Mouse (Mus musculus): ENCODE data around the gene Ccnjl.

Ccnjl gene

DNA sequence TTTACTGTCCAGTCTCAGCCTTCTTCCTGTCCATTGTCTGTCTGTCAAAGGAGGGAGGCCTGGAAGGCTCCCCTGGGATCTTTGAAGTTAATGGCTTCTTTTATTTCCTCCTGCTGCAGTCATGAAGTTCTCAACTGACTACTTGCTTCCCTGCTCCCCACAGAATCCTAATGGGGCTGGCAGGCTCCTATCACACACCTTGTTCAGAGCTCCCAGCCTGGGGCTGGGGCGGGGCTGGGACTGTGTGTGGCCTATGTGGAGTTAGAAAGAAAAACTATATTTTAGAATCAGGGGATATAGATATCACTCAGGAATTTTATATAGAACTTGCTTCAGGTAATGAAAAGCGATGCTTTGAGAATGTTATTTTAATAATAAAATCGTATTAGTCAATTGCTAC is 8.1 kb upstream of the Ccnjl start:
- no peak for DNase-seq (ENCODE audit: low read depth, low spot score)

DNA sequence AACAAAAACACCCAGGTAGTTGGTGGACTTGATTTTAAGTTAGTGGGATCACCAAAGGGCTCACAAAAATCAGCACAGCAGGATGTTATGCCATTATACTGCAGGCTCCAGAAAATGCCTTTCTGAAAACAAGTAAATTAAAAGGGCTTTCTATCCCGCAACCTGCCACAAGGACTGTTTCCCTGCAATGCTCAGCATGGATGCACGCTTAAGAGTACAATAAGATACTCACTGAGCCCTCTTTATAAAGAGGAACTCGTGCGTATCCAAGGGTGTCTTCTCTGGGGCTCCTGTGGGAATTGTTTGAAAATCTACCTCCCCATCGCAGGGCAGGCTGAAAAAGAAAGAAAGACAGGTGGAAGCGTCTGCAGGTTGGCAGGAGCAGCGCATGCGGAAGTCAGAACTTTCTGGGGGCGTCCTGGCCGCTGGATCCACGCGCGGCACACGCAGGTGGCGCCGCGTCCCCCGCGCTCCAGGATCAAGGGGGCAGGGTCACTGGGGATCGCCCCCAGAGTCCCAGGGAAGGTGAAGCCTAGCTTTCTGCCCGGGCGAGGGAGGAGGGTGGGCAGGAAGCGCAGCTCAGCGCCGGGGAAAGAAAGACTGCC is 404 bp upstream of the Ccnjl start:
- no peak for DNase-seq (ENCODE audit: low read depth, low spot score)

DNA sequence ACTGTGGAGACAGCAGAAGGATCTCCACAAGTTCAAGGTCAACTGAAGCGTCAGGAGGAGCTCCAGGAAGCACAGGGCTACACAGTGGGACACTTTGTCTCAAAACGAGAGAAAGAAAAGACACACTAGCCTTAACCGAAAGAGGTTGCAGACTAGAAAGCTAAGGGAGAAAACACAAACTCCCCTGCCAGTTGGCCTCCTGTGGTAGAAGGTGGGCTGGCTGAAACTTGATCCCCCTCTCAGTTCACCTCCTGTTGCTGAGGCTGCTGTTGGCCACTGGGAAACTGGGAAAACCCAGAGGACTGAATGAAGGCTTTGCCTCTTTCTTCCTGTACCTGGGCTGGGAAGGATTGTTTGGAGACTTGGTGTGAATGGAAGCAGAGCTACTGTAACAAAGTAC is 1.5 kb downstream of the Ccnjl start:
- DNase-seq (ENCODE audit: low read depth, low spot score) = no peak

DNA sequence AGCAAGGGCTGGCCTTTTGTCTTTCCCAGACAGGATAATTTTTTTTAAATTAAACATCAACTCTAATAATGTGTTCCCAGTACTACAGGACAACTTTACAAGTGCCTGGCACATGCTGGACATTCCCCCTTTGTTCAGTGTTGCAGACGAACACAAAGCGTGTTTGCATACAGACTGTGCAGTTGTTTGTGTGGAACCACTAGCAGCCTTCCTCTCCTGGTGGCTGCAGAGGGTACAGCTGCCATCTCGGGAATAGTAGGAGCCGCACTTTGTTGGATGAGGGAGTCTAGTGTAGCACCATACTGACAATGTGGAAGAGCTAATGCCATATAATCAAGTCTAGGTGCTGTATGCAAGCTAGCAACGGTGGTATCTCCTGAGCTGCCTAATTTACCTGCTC is 3.0 kb downstream of the Ccnjl start:
- DNase-seq (ENCODE audit: low read depth, low spot score) = no peak

DNA sequence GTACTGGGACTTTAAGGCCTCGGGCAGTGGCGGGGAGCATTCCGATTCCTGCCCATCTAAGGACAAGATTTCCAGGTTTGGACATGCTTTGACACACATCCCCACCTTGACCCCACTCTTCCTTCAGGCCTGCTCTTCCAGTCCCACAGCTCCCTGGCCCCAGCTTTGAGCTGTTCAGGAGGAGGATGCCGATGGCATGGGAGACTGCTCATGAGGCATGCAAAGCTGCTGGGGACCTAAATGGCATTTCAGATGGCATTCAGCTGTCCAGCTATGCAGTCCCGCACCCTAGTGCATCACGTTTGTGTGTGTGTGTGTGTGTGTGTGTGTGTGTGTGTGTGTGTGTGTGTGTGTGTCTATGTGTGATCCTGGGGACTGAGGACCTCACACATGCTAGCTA is 8.5 kb downstream of the Ccnjl start:
- no peak for DNase-seq (ENCODE audit: low read depth, low spot score)

DNA sequence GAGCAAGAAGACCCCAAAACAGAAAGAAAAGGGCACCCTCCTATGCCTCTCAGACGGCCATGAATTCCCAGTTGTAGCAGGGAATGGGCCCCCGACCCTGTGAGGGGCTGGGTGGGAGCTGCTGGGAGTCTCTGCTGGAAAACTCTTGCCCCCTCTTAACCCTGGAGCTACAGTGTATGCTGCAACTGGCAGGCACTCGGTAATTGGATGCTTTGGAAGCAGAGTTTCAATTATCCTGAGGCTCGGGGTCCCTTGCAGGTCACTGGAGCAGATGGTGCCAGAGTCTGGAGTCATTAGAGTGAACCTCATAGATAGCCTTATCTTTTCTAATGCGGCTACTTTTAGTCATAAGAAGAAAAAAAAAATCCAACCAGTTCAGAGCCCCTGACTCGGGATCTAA is 11.3 kb downstream of the Ccnjl start:
- DNase-seq (ENCODE audit: low read depth, low spot score) = no peak

DNA sequence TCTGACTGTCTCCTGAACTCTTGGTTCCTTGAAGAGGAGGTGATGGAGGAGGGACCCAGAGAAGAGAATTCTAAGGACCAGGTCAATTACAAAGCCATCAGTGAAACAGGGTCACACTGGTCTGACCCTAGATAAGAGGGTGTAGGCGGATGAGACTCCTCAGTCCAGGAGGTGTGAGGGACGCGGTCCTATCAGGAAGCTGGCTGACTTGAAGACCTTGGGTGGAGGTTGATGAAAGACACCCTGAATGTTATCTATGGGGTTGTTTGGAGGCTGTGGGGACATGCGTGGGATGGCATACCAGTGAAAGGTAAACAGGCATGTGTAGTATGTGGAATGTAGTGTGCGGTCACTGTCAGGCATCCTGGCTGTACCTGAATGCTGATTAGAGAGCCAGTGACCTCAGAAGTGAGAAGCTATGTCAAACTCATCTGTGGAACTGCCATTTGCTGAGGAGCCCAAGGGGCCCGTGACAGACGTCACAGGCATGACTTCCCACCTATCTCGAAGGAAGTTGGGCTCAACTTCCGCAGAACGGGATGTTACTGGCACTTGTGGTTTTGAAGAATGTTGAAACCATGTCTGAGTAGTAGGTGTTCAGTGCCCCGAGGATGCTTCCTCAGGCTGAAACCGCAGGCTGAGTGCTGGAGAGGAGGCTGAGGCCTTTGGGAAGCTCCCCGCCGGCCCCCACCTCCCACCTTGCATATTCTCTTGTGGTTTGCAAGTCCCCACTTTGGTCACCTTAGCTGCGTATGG is 15.3 kb downstream of the Ccnjl start:
- no peak for DNase-seq (ENCODE audit: low read depth, low spot score)

DNA sequence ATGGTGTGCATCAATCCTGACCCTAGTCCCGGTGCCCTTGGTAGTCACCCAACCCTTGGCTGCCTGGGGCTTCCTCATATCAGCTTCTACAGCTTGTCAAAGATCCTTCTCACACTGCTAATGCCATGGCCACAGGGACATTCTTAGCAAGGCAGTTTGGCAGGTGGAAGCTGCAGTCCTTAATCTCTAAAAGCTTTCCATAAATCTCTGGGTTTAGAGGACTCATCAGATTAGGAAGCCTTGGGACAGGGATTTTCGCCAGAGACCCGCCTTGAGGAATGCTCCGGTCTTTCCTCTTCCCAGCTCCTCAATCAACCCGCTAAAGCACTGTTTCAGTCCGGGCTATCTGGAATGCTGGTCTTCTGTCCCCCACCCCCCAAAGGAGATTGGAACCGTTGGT is 16.2 kb downstream of the Ccnjl start:
- DNase-seq (ENCODE audit: low read depth, low spot score) = no peak

DNA sequence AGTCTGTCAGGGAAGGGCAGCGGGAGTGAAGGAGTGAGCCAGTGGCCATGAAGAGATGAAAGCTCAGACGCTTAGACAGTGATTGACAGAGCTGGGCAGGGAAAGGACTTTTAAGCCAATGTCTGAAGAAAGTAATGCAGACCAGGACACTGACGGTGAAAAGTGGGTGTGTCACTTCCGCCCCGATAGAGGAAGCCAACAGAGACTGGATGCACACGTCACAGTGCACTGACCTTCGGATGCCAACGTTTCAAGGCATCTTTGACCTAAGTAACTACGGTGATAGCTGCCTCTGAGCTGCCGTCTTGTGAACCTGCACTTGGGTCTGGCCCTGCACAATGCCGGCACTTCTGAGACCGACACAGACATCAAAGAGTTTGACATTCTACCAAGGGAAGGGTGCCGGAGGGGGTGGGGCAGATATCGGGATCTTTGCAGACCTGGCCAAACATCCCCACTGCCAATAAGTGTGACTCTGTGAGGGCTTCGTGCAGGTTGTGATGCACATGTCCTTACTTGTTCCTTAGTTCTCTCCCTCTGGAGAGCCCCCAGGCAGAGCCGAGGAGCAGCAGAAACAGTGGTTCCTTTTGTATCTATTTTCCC is 17.4 kb downstream of the Ccnjl start:
- no peak for DNase-seq (ENCODE audit: low read depth, low spot score)

DNA sequence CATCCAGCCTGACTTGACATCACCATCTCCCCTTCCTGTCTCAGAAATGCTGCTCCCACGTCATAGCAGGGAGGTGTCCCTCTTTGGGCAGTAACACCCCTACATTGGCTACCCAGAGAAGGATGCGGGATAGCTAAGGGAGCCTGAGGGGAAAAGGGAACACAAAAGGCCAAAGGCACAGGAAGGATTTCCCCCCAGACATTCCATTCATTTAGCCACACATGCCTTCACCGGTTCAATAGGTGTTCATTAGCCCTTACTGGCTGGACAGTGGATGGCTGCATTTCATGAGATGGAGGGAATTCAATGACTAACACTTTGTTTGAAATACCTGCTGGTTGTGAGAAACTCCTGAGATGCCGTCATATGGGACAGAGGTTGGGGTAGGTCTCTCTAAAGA is 18.1 kb downstream of the Ccnjl start:
- no peak for DNase-seq (ENCODE audit: low read depth, low spot score)

DNA sequence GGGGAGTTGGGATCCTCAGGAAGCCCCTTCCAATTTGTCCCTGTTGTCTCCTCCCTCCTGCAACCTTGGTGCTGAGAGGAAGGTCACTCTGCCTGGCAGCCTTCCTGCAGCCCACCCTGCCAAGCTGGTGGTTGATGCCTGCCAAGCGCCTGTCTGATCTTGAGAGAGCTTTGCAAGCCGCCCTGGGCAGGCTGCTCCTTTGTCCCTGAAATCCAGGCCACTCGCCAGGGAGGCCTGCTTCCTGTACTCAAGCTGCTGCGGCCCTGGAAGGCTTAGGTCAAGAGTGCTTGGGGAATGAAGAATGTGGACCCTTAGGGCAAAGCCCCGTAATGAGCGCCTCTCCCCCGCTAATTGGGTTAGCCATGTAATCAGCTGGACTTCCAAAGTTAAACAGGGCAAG is 19.6 kb downstream of the Ccnjl start:
- no peak for DNase-seq (ENCODE audit: low read depth, low spot score)

DNA sequence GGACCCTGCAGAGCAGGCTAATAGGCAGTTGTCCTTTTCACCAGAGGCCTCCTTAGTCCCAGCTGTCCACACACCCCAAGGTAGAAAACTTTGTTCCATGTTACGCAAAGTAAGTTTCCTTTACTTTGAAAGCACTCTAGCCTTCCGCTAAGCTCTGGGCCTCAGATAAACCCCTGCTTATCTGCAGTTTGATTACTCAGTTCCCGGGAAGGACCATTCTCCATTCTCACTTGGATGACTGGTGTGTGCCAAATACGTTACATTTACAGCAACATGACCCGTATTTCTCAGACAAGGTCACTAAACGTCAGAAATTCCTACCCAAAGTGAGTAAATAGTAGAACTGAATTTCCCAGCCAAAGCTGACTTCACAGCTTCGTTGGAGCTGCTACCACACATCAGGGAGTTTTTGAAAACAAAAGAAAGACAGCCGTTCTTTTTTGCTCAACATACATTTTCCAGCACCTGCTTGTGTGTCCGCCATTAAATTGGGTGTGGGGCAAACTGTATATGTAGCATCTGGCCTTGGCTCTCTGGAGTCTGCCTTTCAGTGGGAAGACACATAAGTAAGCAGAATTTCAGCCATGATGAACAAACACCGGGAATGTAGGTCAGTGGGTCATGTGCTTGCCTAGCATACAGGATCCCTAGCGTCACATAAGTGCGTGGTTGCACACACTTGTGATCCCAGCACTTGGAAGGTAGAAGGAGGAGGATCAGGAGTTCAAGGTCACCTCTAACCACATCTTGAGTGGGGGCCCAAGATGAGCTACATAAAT is 20.3 kb downstream of the Ccnjl start:
- no peak for DNase-seq (ENCODE audit: low read depth, low spot score)

DNA sequence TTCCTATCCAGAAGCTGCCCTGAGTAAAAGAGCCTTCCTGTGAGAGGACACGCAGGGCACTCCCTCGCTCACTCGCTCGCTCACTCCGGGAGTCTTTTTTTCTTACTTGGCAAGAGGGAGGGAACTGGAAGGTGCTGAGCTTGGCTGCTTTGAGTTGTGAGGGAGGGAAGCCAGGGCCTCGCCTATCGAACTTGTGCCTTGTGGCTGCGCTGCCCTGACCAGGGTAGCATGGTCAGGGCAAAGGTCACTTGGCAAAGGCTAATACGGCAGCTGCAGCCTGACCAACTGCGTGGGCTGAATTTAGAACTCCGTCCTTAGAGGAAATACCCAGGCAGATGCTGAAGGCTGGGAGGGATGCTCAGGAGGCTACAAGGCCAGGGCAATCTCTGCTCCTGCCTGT is 21.1 kb downstream of the Ccnjl start:
- no peak for DNase-seq (ENCODE audit: low read depth, low spot score)

DNA sequence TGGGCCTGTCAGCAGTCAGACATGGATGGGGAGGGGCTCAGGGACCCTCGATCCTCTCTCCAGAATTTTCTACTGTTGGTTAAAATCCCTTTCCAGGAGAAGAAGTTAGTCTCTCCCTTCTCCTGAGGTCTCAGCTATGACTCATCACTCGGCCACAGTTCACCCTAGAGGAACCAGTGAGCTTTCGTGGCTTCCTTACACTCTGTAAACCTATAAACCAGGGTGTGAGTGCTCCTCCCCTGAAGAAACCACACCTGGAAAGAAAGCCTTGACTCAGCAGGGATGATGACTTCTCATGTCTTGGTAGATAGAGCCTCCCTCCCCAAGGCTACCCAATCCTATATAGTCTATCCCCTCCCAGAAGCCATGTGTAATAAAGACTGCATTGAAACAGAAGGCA is 23.2 kb downstream of the Ccnjl start:
- DNase-seq (ENCODE audit: low read depth, low spot score) = no peak

DNA sequence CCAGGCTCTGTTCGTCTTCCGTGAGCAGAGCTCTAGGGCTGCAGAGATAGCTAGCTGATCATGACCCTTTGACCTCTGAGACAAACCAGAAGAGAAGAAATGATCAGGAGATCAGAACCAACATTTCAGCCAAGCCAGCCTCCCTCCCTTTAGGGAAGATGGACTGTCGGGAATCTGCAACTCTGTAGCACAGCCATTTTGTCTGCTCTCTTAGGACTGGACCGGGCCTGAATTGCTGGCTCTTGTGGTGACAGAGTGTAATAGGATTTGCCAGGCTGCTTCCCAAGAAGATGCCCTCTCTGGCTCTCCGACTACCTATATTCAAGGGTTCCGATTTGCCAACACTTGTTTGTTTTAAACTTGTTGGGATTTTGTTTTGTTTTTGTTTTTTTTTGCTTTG is 24.1 kb downstream of the Ccnjl start:
- no peak for DNase-seq (ENCODE audit: low read depth, low spot score)

DNA sequence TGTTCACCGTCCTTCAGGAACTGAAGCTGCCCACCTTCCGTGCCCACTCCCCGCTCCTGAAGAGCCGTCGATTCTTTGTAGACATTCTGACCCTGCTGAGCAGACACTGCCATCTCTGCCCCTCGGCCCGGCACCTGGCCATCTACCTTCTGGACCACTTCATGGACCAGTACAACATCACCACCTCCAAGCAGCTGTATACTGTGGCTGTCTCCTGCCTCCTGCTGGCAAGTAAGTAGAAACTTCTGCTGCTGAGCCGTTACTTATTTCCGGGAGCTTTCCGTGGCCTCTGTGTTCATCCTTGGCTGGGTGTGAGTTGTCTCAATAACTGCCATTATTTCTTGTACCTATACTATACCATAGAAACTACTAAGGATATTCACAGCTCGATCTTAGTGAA is 28.0 kb downstream of the Ccnjl start:
- no peak for DNase-seq (ENCODE audit: low read depth, low spot score)

DNA sequence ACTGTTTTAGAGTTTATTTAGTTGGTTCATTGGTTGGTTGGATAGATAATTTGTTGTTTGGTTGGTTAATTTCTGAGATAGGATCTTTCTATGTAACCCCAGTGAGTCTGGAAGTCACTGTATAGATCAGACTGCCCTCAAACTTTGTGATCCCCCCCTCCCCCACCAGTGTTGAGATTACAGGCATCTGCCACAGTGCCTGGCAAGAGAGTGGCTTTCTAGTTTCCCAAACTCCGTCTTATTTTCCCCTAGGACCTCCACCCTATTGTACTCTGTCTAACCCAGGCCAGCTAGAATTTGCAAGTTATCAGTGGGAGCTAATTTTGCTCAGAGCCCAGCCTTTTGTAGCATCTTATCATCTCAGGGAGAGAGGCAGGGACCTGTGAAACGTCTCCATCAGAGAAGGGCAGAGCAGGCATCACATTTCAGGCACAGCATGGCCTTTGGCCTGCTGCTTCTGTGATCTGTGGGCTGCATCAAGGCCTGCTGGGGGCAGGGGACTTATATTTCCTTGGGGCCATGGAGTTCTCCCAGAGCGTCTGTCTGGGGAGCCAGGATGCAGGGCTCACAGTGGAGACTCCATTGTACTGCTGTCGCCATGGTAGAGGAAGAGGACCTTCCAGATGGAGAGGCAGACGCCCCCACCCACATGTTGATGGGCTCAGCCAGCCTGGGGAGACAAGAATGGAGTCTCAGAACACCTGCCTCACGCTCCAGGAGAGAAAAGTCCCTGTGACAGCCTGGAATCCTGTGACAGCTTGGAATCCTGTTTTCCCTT is 31.1 kb downstream of the Ccnjl start:
- no peak for DNase-seq (ENCODE audit: low read depth, low spot score)

DNA sequence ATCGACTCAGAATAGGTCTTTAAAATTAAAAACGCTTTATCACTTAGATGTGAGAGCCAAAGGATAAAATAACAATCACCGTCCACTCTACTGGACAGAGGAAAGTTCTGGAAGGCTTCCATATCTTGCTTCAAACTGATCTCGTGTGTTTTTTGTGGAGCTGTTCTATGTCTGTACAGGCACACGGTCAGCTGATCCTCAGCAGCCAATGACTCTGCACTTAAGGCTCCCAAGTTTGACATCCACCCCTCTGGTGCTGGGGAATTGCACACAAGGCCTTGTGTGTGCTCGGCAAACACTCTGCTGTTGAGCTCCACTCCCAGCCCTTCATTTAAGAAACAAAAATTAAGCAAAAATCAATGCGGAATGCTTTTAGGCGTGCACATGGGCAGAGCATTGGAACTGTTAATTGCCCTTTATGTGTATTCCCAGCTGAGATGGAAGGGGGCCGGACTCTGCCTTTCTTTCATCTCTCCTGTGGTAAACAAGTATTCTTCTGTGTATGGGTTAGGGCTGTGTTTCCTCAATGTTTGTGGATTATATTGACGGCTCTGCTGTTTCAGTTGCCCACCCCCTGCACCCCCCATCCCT is 35.2 kb downstream of the Ccnjl start:
- no peak for DNase-seq (ENCODE audit: low read depth, low spot score)

DNA sequence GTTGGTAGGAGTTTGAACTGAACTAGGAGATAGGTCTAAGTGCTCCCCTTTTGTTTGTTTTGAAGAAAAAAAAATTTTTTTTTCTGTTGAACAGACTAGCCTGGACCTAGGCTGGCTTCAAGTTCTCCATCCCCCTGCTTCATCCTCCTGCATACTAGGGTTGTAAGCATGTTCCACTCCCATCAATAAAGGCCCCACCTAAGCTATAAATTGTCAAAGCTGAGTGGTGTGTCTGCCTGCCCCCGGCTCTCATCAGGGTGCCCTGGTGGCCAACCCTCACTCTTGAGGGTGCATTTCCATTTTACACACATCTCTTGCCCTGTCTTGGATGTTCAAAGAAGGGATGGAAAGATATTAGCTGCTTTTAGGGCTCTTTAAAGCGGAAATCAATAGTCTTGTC is 36.8 kb downstream of the Ccnjl start:
- no peak for DNase-seq (ENCODE audit: low read depth, low spot score)

DNA sequence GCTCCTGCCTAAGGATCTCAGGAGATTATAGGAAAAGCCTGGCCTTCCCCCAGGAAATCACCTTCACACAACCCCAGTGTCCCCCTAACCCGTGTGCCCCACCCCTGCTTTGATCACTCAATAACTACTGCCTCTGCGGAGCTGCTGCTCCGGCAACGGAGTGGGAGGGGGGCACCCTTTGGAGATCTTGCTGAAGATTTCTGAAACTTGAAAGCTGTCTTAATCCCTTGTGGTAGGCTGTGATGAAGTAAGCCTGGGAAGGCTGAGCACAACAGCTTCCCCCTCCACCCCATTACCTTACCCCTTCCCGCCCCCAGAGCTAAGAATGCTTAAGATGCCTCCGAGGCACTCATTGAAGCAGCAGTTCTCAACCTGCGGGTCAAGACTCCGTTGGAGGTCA is 37.3 kb downstream of the Ccnjl start:
- no peak for DNase-seq (ENCODE audit: low read depth, low spot score)

DNA sequence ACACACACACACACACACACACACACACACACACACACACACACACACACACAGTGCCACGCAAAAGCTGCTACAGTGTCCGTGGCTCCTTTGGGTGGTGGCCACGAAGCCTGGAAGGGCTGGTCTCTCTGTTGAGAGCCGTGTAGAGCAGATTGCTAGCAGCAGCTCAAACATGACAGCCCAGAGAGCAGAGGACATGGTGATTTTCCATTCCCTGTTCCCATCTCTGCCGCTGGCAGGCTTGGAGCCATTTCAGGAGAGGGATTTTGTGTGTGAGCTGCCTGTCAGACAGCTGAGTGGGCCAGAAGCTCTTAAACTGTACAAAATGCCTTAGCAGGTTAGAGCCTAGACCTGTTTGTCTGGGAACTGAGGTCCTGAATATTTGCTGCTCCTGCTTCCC is 38.1 kb downstream of the Ccnjl start:
- no peak for DNase-seq (ENCODE audit: low read depth, low spot score)

Data from A20 (cell line).